23 mouse cellular contexts compared by ENCODE assay signal in genomic region chr1:57370451-57370850, GRCm38 (mm10).
"Had no signal": no experiment of that assay in that cellular context is flagged by ENCODE, and none has a peak within 500 bp of the region (broad histone marks: within the 10 kb centered on the region; RNA-seq: fewer than 3 reads in every experiment).

No protein-coding gene starts in this region.

- H3K27ac ChIP-seq: kidney, embryonic 15.5 days; limb, embryonic 12.5 days; limb, embryonic 15.5 days; liver, embryonic 14.5 days; midbrain, embryonic 12.5 days; midbrain, embryonic 15.5 days; neural tube, embryonic 13.5 days; stomach, embryonic 15.5 days had no signal

- H3K27me3 ChIP-seq: kidney, embryonic 15.5 days; limb, embryonic 12.5 days; limb, embryonic 15.5 days; midbrain, embryonic 12.5 days; midbrain, embryonic 15.5 days; neural tube, embryonic 13.5 days; stomach, embryonic 15.5 days had no signal

- H3K4me1 ChIP-seq: kidney, embryonic 15.5 days; limb, embryonic 12.5 days; limb, embryonic 15.5 days; midbrain, embryonic 12.5 days; midbrain, embryonic 15.5 days; neural tube, embryonic 13.5 days; stomach, embryonic 15.5 days had no signal

- H3K9me3 ChIP-seq: kidney, embryonic 15.5 days; limb, embryonic 15.5 days; midbrain, embryonic 12.5 days; midbrain, embryonic 15.5 days; neural tube, embryonic 13.5 days; stomach, embryonic 15.5 days had no signal

- H3K4me3 ChIP-seq: kidney, embryonic 15.5 days; limb, embryonic 12.5 days; limb, embryonic 15.5 days; midbrain, embryonic 12.5 days; midbrain, embryonic 15.5 days; myocyte; neural tube, embryonic 13.5 days; stomach, embryonic 15.5 days had no signal

- H3K36me3 ChIP-seq: kidney, embryonic 15.5 days; limb, embryonic 12.5 days; limb, embryonic 15.5 days; midbrain, embryonic 12.5 days; midbrain, embryonic 15.5 days; neural tube, embryonic 13.5 days; stomach, embryonic 15.5 days had no signal

- DNase-seq: kidney, adult 8-10 months; kidney, postnatal 14 days; kidney, postnatal 4 days; left cerebral cortex, postnatal 4 days; liver, postnatal 0 days; lung, embryonic 14.5 days; lung, postnatal 36 days; right cerebral cortex, adult 18-20 months; right cerebral cortex, postnatal 14 days; right cerebral cortex, postnatal 4 days; thymus, postnatal 36 days had no signal

- H3K4me2 ChIP-seq: kidney, embryonic 15.5 days; limb, embryonic 12.5 days; limb, embryonic 15.5 days; liver, embryonic 11.5 days; lung, embryonic 14.5 days; midbrain, embryonic 12.5 days; midbrain, embryonic 15.5 days; neural tube, embryonic 13.5 days; stomach, embryonic 15.5 days had no signal

- ATAC-seq: intestine, embryonic 16.5 days; liver, postnatal 0 days; lung, postnatal 0 days; midbrain, embryonic 15.5 days had no signal

- H3K9ac ChIP-seq: kidney, embryonic 15.5 days; limb, embryonic 12.5 days; limb, embryonic 15.5 days; liver, embryonic 14.5 days; liver, postnatal 0 days; lung, embryonic 14.5 days; midbrain, embryonic 12.5 days; midbrain, embryonic 15.5 days; neural tube, embryonic 13.5 days; stomach, embryonic 15.5 days had no signal
